Mouse (Mus musculus): ENCODE data around the gene Hbb-bt. TPM values are rescaled to one million over a fixed set of nuclear protein-coding genes. Genes with fewer than 3 reads are reported as not detected.
"Not testable (repeated sequence)": the region's sequence is repeated elsewhere in the genome, so short reads cannot be mapped to it uniquely, and the experiment has no call there.

Hbb-bt gene
- polyA plus RNA-seq, 1 experiment from 2014 or later: 883 TPM

DNA sequence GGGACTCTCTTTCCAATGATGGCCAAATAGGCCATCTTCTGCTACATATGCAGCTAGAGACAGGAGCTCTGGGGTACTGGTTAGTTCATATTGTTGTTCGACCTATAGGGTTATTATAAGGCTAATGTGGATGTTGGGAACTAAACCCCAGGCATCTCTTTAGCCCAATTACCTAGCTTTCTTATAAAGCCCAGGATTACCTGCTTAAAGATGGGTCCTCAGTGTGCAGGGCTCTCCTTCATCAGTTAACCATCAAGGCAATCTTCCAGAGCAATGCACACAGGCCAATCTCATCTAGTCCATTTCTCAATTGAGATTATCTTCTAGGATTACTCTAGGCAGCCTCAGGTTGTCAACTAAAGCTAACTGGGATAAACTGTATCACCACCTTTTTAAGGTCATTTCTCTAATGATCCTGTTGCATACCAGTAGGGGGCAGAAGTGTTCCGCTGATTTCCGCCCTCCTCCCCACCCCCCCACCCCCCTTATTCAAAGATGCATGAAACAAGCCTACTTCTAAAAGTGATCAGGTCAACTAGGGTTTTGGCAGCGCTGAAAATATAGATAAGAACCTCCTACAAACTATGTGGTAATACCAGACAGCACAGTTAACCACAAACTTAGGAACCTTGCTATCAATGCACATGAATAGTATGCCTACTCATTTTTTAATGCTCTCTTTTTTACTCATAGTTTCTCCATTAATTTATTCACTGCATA lies 21.0 kb downstream of the Hbb-bt start:
- ATAC-seq (ENCODE audit: insufficient number of reproducible peaks, insufficient read depth, low FRiP score, low TSS enrichment): no peak
- no peaks in the 10 kb centered on the region for H3K9me3 ChIP-seq
- H3K9ac ChIP-seq: no peak overlapping the region
- 24% methylated on average over 4 of the region's 4 CpGs for WGBS
- H3K27ac ChIP-seq: no peak overlapping the region
- H3K36me3 ChIP-seq: no peaks in the 10 kb centered on the region
- no peaks in the 10 kb centered on the region for H3K4me1 ChIP-seq
- no peaks in the 10 kb centered on the region for H3K27me3 ChIP-seq
- H3K4me3 ChIP-seq: no peak overlapping the region
- H3K4me2 ChIP-seq (replicated peaks): no peak overlapping the region

DNA sequence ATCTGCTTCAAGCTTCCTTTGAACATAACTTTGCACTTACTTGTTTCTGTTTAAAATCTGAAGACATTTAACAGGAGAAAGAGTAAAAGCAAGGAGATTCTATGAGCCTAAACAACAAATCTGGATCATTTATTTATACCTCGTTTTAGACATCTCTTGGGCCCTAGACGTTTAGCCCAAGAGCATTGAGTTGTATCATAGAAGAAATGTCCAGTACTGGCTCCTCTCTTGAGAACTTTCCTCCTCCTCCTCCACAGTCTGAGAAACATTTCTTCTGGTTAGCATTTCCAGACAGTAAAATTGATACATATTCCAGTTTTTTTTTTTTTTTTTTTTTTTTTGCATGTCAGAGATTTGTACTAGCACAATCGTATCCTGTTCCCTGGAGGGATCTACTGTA lies 22.1 kb downstream of the Hbb-bt start, which contains the start of gene Olfr67:
Gene Olfr67, minus strand, starts transcription at position 101 of the 400 bp plus-strand sequence.
- Histone ChIP-seq H3K27me3 (no peaks in the 10 kb centered on the region), H3K4me2 (replicated peaks) (no peak within 1 kb of the TSS), H3K9me3 (no peaks in the 10 kb centered on the region), H3K4me3 (no peak within 1 kb of the TSS), H3K9ac (no peak within 1 kb of the TSS), H3K36me3 (no peaks in the 10 kb centered on the region), H3K4me1 (no peaks in the 10 kb centered on the region), H3K27ac (no peak within 1 kb of the TSS)
- 81% methylated on average over 3 of the region's 3 CpGs for WGBS
- ATAC-seq (ENCODE audit: insufficient number of reproducible peaks, insufficient read depth, low FRiP score, low TSS enrichment): no peak

DNA sequence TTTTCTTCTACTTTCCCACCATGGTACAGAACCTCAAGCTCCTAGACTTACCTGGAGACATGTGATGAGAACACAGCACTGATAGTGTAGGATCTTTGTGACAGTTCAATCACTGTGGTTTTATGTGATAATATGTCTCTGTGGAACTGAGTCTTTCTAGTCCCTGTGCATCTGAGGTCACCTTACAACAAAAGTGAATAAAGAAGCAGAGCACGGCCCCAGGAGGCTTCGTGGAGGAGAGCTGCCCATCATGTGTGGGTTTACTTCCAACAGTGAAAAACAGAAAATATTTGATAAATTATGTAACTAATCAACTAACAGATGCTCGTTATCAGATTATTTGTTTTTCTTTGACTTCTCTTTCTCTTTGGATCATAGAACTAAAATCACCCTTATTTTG lies 34.2 kb downstream of the Hbb-bt start, which contains the start of gene Olfr68:
Gene Olfr68, minus strand, starts transcription at position 101 of the 400 bp plus-strand sequence.
- Histone ChIP-seq H3K9ac (no peak within 1 kb of the TSS), H3K27me3 (no peaks in the 10 kb centered on the region), H3K36me3 (no peaks in the 10 kb centered on the region), H3K4me1 (no peaks in the 10 kb centered on the region), H3K27ac (no peak within 1 kb of the TSS), H3K9me3 (no peaks in the 10 kb centered on the region), H3K4me2 (replicated peaks) (no peak within 1 kb of the TSS), H3K4me3 (no peak within 1 kb of the TSS)
- no peak for ATAC-seq (ENCODE audit: insufficient number of reproducible peaks, insufficient read depth, low FRiP score, low TSS enrichment)
- 67% methylated on average over 3 of the region's 3 CpGs for WGBS

DNA sequence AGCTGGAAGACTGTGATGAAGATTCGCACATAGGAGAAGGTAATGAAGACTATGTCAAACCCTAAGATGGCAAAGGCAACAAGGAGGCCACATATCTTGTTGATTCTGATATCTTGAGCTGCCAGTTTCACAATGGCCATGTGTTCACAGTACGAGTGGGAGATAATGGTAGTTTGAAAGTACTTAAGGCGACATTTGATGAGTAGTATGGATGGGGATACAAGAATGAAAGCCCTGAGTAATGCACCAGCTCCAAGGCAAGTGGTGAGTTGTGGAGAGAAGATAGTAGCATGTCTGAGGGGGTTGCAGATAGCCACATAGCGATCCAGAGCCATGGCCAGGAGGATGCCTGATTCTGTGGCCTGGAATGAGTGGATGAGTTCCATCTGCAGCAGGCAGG lies 36.1 kb downstream of the Hbb-bt start:
- not testable (repeated sequence) for H3K27me3 ChIP-seq; H3K9me3 ChIP-seq; H3K27ac ChIP-seq; H3K4me3 ChIP-seq; H3K9ac ChIP-seq; ATAC-seq (ENCODE audit: insufficient number of reproducible peaks, insufficient read depth, low FRiP score, low TSS enrichment); H3K36me3 ChIP-seq; H3K4me1 ChIP-seq; H3K4me2 ChIP-seq (replicated peaks)
- 85% methylated on average over 4 of the region's 4 CpGs for WGBS

DNA sequence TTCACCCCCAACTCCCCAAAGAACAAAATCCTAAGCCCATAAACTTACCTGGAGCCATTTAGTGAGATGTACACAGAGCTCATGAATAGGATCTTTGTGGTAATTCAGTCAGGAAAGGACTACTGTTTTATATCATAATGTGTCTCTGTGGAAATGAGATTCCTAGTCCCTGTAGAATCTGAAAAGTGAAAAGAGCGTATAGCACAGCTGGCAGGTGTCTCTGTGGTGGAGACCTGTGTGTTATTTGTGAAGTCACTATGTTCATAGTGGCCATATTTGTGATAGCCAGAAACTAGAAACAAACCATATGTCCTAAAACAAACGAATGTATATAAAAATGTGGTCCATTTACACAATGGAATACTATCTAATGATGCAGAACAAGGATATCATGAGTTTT lies 42.3 kb downstream of the Hbb-bt start, which contains the start of gene Olfr69:
Gene Olfr69, minus strand, starts transcription at position 101 of the 400 bp plus-strand sequence.
- no peaks in the 10 kb centered on the region for H3K9me3 ChIP-seq
- no peaks in the 10 kb centered on the region for H3K4me1 ChIP-seq
- ATAC-seq (ENCODE audit: insufficient number of reproducible peaks, insufficient read depth, low FRiP score, low TSS enrichment): no peak
- no peak within 1 kb of the TSS for H3K9ac ChIP-seq
- no peaks in the 10 kb centered on the region for H3K27me3 ChIP-seq
- no peaks in the 10 kb centered on the region for H3K36me3 ChIP-seq
- no peak within 1 kb of the TSS for H3K27ac ChIP-seq
- no peak within 1 kb of the TSS for H3K4me3 ChIP-seq
- whole genome bisulfite sequencing: 66% methylated on average over 2 of the region's 2 CpGs
- H3K4me2 ChIP-seq (replicated peaks): no peak within 1 kb of the TSS

DNA sequence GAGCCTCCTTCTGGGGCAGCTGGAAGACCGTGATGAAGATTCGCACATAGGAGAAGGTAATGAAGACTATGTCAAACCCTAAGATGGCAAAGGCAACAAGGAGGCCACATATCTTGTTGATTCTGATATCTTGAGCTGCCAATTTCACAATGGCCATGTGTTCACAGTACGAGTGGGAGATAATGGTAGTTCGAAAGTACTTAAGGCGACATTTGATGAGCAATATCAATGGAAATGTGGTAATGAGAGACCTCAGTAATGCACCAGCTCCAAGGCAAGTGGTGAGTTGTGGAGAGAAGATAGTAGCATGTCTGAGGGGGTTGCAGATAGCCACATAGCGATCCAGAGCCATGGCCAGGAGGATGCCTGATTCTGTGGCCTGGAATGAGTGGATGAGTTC lies 46.1 kb downstream of the Hbb-bt start:
- 83% methylated on average over 6 of the region's 6 CpGs for WGBS
- H3K4me1 ChIP-seq; H3K9ac ChIP-seq; H3K4me2 ChIP-seq (replicated peaks); H3K9me3 ChIP-seq; H3K27me3 ChIP-seq; ATAC-seq (ENCODE audit: insufficient number of reproducible peaks, insufficient read depth, low FRiP score, low TSS enrichment); H3K4me3 ChIP-seq; H3K36me3 ChIP-seq; H3K27ac ChIP-seq: not testable (repeated sequence)

Other genes with a start within 250 kb of the Hbb-bt start
- gene Olfr616, start 244.9 kb downstream of the Hbb-bt start, polyA plus RNA-seq (2016; fragmentation: Nextera tagmentation; extraction: Ambion mirVana): not detected in 2 replicates
- gene Olfr617, start 240.9 kb downstream of the Hbb-bt start, polyA plus RNA-seq (2016; fragmentation: Nextera tagmentation; extraction: Ambion mirVana): 0.15 TPM in 1 of 2 replicates, not detected in the other
- not detected in 2 replicates for gene Olfr618, start 223.9 kb downstream of the Hbb-bt start, polyA plus RNA-seq (2016; fragmentation: Nextera tagmentation; extraction: Ambion mirVana)
- not detected in 2 replicates for gene Olfr619, start 213.4 kb downstream of the Hbb-bt start, polyA plus RNA-seq (2016; fragmentation: Nextera tagmentation; extraction: Ambion mirVana)
- gene Olfr620, start 201.5 kb downstream of the Hbb-bt start, polyA plus RNA-seq (2016; fragmentation: Nextera tagmentation; extraction: Ambion mirVana): not detected in 2 replicates
- not detected in 2 replicates for gene Olfr622, start 171.3 kb downstream of the Hbb-bt start, polyA plus RNA-seq (2016; fragmentation: Nextera tagmentation; extraction: Ambion mirVana)
- gene Olfr623, start 150.3 kb downstream of the Hbb-bt start, polyA plus RNA-seq (2016; fragmentation: Nextera tagmentation; extraction: Ambion mirVana): not detected in 2 replicates
- 0.04 and 0.10 TPM in 2 replicates for gene Olfr624, start 142.8 kb downstream of the Hbb-bt start, polyA plus RNA-seq (2016; fragmentation: Nextera tagmentation; extraction: Ambion mirVana)
- not detected in 2 replicates for gene Olfr625-ps1, start 131.3 kb downstream of the Hbb-bt start, polyA plus RNA-seq (2016; fragmentation: Nextera tagmentation; extraction: Ambion mirVana)
- gene Olfr243, start 99.3 kb downstream of the Hbb-bt start, polyA plus RNA-seq (2016; fragmentation: Nextera tagmentation; extraction: Ambion mirVana): not detected in 2 replicates
- gene Olfr628, start 83.6 kb downstream of the Hbb-bt start, polyA plus RNA-seq (2016; fragmentation: Nextera tagmentation; extraction: Ambion mirVana): not detected in 2 replicates
- not detected in 2 replicates for gene Olfr629, start 69.1 kb downstream of the Hbb-bt start, polyA plus RNA-seq (2016; fragmentation: Nextera tagmentation; extraction: Ambion mirVana)
- gene Olfr630, start 56.7 kb downstream of the Hbb-bt start, polyA plus RNA-seq (2016; fragmentation: Nextera tagmentation; extraction: Ambion mirVana): not detected in 2 replicates
- not detected in 2 replicates for gene Olfr69, start 42.4 kb downstream of the Hbb-bt start, polyA plus RNA-seq (2016; fragmentation: Nextera tagmentation; extraction: Ambion mirVana)
- not detected in 2 replicates for gene Olfr68, start 34.3 kb downstream of the Hbb-bt start, polyA plus RNA-seq (2016; fragmentation: Nextera tagmentation; extraction: Ambion mirVana)
- gene Olfr67, start 22.2 kb downstream of the Hbb-bt start, polyA plus RNA-seq (2016; fragmentation: Nextera tagmentation; extraction: Ambion mirVana): not detected in 2 replicates
- gene Hbb-bs, start 14.1 kb upstream of the Hbb-bt start, polyA plus RNA-seq (2016; fragmentation: Nextera tagmentation; extraction: Ambion mirVana): 706 and 771 TPM in 2 replicates
- 0.32 TPM in 1 of 2 replicates, not detected in the other for gene Hbb-bh2, start 26.5 kb upstream of the Hbb-bt start, polyA plus RNA-seq (2016; fragmentation: Nextera tagmentation; extraction: Ambion mirVana)
- gene Hbb-bh1, start 29.2 kb upstream of the Hbb-bt start, polyA plus RNA-seq (2016; fragmentation: Nextera tagmentation; extraction: Ambion mirVana): 537 and 696 TPM in 2 replicates
- 8,998 and 9,810 TPM in 2 replicates for gene Hbb-y, start 39.2 kb upstream of the Hbb-bt start, polyA plus RNA-seq (2016; fragmentation: Nextera tagmentation; extraction: Ambion mirVana)
- not detected in 2 replicates for gene Olfr66, start 72.3 kb upstream of the Hbb-bt start, polyA plus RNA-seq (2016; fragmentation: Nextera tagmentation; extraction: Ambion mirVana)
- gene Olfr64, start 80.5 kb upstream of the Hbb-bt start, polyA plus RNA-seq (2016; fragmentation: Nextera tagmentation; extraction: Ambion mirVana): not detected in 2 replicates
- not detected in 2 replicates for gene Olfr65, start 89.5 kb upstream of the Hbb-bt start, polyA plus RNA-seq (2016; fragmentation: Nextera tagmentation; extraction: Ambion mirVana)
- gene Olfr631, start 114.8 kb upstream of the Hbb-bt start, polyA plus RNA-seq (2016; fragmentation: Nextera tagmentation; extraction: Ambion mirVana): not detected in 2 replicates
- 0.06 TPM in 1 of 2 replicates, not detected in the other for gene Olfr632, start 120.4 kb upstream of the Hbb-bt start, polyA plus RNA-seq (2016; fragmentation: Nextera tagmentation; extraction: Ambion mirVana)
- not detected in 2 replicates for gene Olfr633, start 130.4 kb upstream of the Hbb-bt start, polyA plus RNA-seq (2016; fragmentation: Nextera tagmentation; extraction: Ambion mirVana)
- not detected in 2 replicates for gene Olfr635, start 157.2 kb upstream of the Hbb-bt start, polyA plus RNA-seq (2016; fragmentation: Nextera tagmentation; extraction: Ambion mirVana)
- gene Olfr638, start 184.8 kb upstream of the Hbb-bt start, polyA plus RNA-seq (2016; fragmentation: Nextera tagmentation; extraction: Ambion mirVana): not detected in 2 replicates
- gene Olfr639, start 203.3 kb upstream of the Hbb-bt start, polyA plus RNA-seq (2016; fragmentation: Nextera tagmentation; extraction: Ambion mirVana): 0.04 TPM in 1 of 2 replicates, not detected in the other
- not detected in 2 replicates for gene Olfr640, start 211.6 kb upstream of the Hbb-bt start, polyA plus RNA-seq (2016; fragmentation: Nextera tagmentation; extraction: Ambion mirVana)
- not detected in 2 replicates for gene Olfr641, start 221.4 kb upstream of the Hbb-bt start, polyA plus RNA-seq (2016; fragmentation: Nextera tagmentation; extraction: Ambion mirVana)
- gene Olfr642, start 238.7 kb upstream of the Hbb-bt start, polyA plus RNA-seq (2016; fragmentation: Nextera tagmentation; extraction: Ambion mirVana): not detected in 2 replicates
- not detected in 2 replicates for gene 4930516K23Rik, start 247.4 kb upstream of the Hbb-bt start, polyA plus RNA-seq (2016; fragmentation: Nextera tagmentation; extraction: Ambion mirVana)

All from embryonic facial prominence, embryonic 12.5 days (tissue).